Mouse (Mus musculus) neural tube, embryonic 13.5 days (tissue): ENCODE measurements around the gene Gm49325. TPM values are rescaled to one million over a fixed set of nuclear protein-coding genes. Genes with fewer than 3 reads are reported as not detected.
A peak's percentile ranks its signal among the peaks of the same experiment; 100 is the strongest.
"Not testable (repeated sequence)": the region's sequence is repeated elsewhere in the genome, so short reads cannot be mapped to it uniquely, and the experiment has no call there.

Experiments used
- ATAC-seq: fragments of 200-750 bp; cut with Nextera tagmentation; 2 replicates; pipeline ENCODE4 v1.8.0; 2017; ENCODE audit warnings: low read depth, mild to moderate bottlenecking, moderate TSS enrichment, moderate library complexity
- H3K27ac ChIP-seq: fragments of 300-500 bp; sonication (generic); replicated peaks from 2 replicates; pipeline ENCODE4 v1.5.1; 2015; ENCODE audit warnings: moderate library complexity, mild to moderate bottlenecking, inconsistent platforms
- H3K27me3 ChIP-seq: fragments of 300-500 bp; sonication (generic); 2 replicates; pipeline ENCODE4 v1.6.1; 2015; ENCODE audit warnings: mild to moderate bottlenecking, inconsistent platforms
- H3K36me3 ChIP-seq: fragments of 300-500 bp; sonication (generic); 2 replicates; pipeline ENCODE4 v1.6.1; 2015; ENCODE audit warnings: mild to moderate bottlenecking, inconsistent platforms
- H3K4me1 ChIP-seq: fragments of 300-500 bp; sonication (generic); replicated peaks from 2 replicates; pipeline ENCODE4 v1.6.1; 2015; ENCODE audit warnings: inconsistent platforms
- H3K4me2 ChIP-seq: fragments of 300-500 bp; sonication (generic); 2 replicates; pipeline ENCODE4 v1.6.1; 2015; ENCODE audit warnings: inconsistent platforms, mild to moderate bottlenecking, moderate library complexity
- H3K4me3 ChIP-seq: fragments of 300-500 bp; sonication (generic); 2 replicates; pipeline ENCODE4 v1.5.1; 2015; ENCODE audit warnings: mild to moderate bottlenecking, inconsistent platforms
- H3K9ac ChIP-seq: fragments of 300-500 bp; sonication (generic); 2 replicates; pipeline ENCODE4 v1.6.1; 2015; ENCODE audit warnings: moderate library complexity, mild to moderate bottlenecking, inconsistent platforms
- H3K9me3 ChIP-seq: fragments of 300-500 bp; sonication (generic); 2 replicates; pipeline ENCODE4 v1.6.1; 2016; ENCODE audit warnings: inconsistent platforms
- WGBS: fragments of 180-500 bp; shearing (Covaris S2); methylation state at CpG from one replicate; pipeline ENCODE4 v1.1.7; 2015; 5-methylcytosine and 5-hydroxymethylcytosine counted together
- polyA plus RNA-seq: library from polyadenylated mRNA; unstranded; fragments of >200 nt; fragmentation: Nextera tagmentation; extraction: Ambion mirVana; gene quantifications from 2 replicates; pipeline ENCODE4 v1.2.1, GENCODE M21; 2015

Gene Gm49325
- polyA plus RNA-seq, 1 experiment from 2014 or later, result 2.0 TPM

GRCm38 (mm10) chr10:77666342-77666741 lies 60.3 kb downstream of the Gm49325 start:
- Histone ChIP-seq H3K27ac (no peak overlapping the region), H3K4me1 (peaks cover 5% of the 10 kb centered on the region), H3K9ac (no peak overlapping the region), H3K9me3 (no peaks in the 10 kb centered on the region), H3K4me2 (no peak overlapping the region), H3K4me3 (no peak overlapping the region), H3K27me3 (no peaks in the 10 kb centered on the region), H3K36me3 (no peaks in the 10 kb centered on the region)
- ATAC-seq, result 0 out of 2 replicates have a peak, but pooled peaks have one; percentile 15
- WGBS, result 79% methylated on average over 8 of the region's 8 CpGs

DNA sequence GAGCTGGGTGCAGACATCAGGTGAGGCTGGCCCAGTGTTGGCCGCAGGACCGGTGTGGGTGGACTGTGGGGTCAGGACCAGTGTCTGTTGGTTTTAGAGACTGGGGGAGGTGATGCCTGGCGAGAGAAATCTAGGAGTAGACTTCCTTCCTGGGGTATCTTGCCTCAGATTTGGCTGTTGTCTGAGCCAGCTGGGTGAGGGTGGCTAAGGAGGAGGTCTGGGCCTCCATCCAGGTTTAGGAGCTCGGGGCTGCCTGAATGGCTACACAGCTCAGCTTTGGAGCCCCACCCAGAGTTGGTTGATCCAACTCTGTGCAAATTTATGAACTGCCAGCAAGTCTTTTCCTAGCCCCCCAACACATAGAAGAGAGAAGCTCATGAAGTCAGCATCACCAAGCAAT lies 61.4 kb downstream of the Gm49325 start:
- peaks cover 5% of the 10 kb centered on the region for H3K4me1 ChIP-seq
- H3K27ac ChIP-seq, result no peak overlapping the region
- H3K4me2 ChIP-seq, result no peak overlapping the region
- H3K4me3 ChIP-seq, result no peak overlapping the region
- no peak for ATAC-seq
- no peaks in the 10 kb centered on the region for H3K9me3 ChIP-seq
- no peaks in the 10 kb centered on the region for H3K36me3 ChIP-seq
- no peaks in the 10 kb centered on the region for H3K27me3 ChIP-seq
- no peak overlapping the region for H3K9ac ChIP-seq
- 82% methylated on average over 4 of the region's 4 CpGs for WGBS

DNA sequence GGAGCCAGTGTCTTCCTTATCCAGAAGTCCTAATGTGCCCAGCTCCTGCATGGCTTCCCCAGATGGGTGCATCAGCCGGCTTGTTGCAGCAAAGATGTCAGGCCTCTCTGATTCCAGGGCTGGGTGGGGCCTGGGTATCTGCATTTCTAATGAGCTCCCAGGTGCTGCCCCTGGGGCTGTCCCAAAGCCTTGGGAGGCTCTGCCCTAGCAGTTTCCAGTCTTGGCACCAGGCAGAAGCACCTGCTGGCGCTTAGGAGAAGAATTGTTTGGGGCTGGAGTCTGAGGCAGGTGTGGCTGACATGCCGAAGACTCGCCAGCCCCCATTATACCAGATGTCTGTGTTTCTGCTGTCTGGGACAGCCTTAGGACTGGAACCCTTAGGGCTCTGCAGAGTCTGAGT lies 64.7 kb downstream of the Gm49325 start:
- Histone ChIP-seq H3K27ac (no peak overlapping the region), H3K9ac (no peak overlapping the region), H3K4me2 (no peak overlapping the region), H3K36me3 (no peaks in the 10 kb centered on the region), H3K9me3 (no peaks in the 10 kb centered on the region), H3K4me1 (no peaks in the 10 kb centered on the region), H3K4me3 (no peak overlapping the region), H3K27me3 (peaks cover 13% of the 10 kb centered on the region; the same call in 1 of the 2 replicates)
- 83% methylated on average over 4 of the region's 4 CpGs for WGBS
- no peak for ATAC-seq

GRCm38 (mm10) chr10:77671519-77671918 lies 65.5 kb downstream of the Gm49325 start:
- no peaks in the 10 kb centered on the region for H3K4me1 ChIP-seq
- ATAC-seq, result no peak
- H3K9me3 ChIP-seq, result no peaks in the 10 kb centered on the region
- H3K4me3 ChIP-seq, result no peak overlapping the region
- no peak overlapping the region for H3K4me2 ChIP-seq
- 81% methylated on average over 4 of the region's 4 CpGs for WGBS
- H3K9ac ChIP-seq, result no peak overlapping the region
- no peak overlapping the region for H3K27ac ChIP-seq
- H3K36me3 ChIP-seq, result no peaks in the 10 kb centered on the region
- H3K27me3 ChIP-seq, result peaks cover 21% of the 10 kb centered on the region

DNA sequence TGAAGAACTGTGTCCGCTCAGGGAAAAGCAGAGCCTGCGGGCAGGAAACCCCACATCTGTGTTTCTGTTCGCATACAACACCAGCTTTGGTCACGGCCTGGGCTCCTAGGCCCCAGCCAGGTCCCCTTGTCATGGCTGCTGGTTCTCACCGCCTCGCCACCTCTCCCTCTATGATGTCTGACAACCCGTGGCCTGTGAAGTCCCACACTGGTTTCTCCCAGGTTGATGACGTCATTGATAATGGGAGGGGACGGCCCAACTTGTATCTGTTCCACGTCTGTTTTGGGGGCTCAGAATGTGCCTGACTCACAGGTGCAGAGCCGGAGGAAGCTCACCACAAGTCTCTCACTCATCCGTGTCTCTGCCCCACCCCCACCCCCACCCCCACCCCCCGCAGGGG lies 67.8 kb downstream of the Gm49325 start:
- H3K27ac ChIP-seq, result no peak overlapping the region
- H3K36me3 ChIP-seq, result no peaks in the 10 kb centered on the region
- peaks cover 11% of the 10 kb centered on the region for H3K4me1 ChIP-seq
- no peak for ATAC-seq
- H3K9ac ChIP-seq, result no peak overlapping the region
- no peak overlapping the region for H3K4me2 ChIP-seq
- peaks cover 43% of the 10 kb centered on the region for H3K27me3 ChIP-seq
- WGBS, result 62% methylated on average over 13 of the region's 13 CpGs
- no peak overlapping the region for H3K4me3 ChIP-seq
- no peaks in the 10 kb centered on the region for H3K9me3 ChIP-seq

- Histone ChIP-seq H3K27me3 (peaks cover 62% of the 10 kb centered on the region), H3K4me2 (peak overlapping the region; percentile 64)
- peak; percentile 23; the same call in 1 of the 2 replicates for ATAC-seq
These were observed 71.6 kb downstream of the Gm49325 start for GRCm38 (mm10) chr10:77677562-77677961.

DNA sequence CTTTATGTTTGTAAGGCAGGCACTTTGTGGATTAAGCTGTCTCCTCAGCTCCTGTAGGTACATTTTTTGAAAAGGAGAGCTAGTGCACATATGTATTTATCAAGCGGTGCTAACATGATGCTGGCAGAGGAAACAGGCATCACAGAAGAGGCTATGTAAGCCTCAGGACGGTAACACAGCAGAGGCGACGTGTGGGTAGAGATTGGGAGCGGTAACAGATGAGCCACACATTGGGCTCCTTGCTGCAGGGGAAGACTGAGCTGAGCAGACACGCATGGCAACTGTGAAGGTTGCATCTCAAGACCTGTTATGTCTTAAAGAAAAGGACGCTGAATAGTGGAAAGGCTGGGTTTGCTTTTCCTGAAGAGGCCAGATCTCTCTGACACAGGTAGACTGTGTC lies 77.0 kb downstream of the Gm49325 start:
- Histone ChIP-seq H3K9ac (no peak overlapping the region), H3K9me3 (no peaks in the 10 kb centered on the region), H3K4me2 (no peak overlapping the region), H3K36me3 (no peaks in the 10 kb centered on the region), H3K27me3 (peaks cover 59% of the 10 kb centered on the region), H3K27ac (no peak overlapping the region), H3K4me3 (no peak overlapping the region), H3K4me1 (peaks cover 30% of the 10 kb centered on the region)
- no peak for ATAC-seq
- 80% methylated on average over 7 of the region's 7 CpGs for WGBS

More at GRCm38 (mm10) chr10:77677562-77677961, 71.6 kb downstream of the Gm49325 start:
- peaks cover 11% of the 10 kb centered on the region for H3K4me1 ChIP-seq
- no peak overlapping the region for H3K27ac ChIP-seq
- H3K36me3 ChIP-seq, result no peaks in the 10 kb centered on the region
- H3K9ac ChIP-seq, result 0 out of 2 replicates have a peak overlapping the region, but pooled peaks have one; percentile 43
- under 1% methylated on average over 35 of the region's 35 CpGs for WGBS
- H3K9me3 ChIP-seq, result no peaks in the 10 kb centered on the region
- peak overlapping the region; percentile 33 for H3K4me3 ChIP-seq

DNA sequence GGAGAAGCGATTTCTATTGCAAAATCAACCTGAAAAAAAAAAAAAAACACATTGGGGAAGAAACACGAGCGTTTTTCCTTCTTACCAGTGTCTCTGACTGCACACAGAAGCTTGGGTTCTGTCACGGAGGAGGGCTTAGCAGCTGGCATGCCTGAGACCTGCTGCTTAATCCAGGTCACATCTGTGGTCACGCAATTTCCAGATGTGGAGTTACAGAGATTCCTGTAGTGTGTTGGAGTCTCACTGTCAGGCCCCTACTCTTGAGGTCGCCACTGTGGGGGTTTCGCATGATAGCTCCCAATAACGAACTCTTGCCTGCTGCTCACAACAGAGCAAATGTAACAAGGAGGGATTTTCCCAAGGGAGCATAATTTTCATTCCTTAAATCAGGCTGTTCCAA lies 78.2 kb downstream of the Gm49325 start:
- Histone ChIP-seq H3K4me2 (no peak overlapping the region), H3K9ac (no peak overlapping the region), H3K4me1 (peaks cover 28% of the 10 kb centered on the region), H3K36me3 (no peaks in the 10 kb centered on the region), H3K27me3 (peaks cover 55% of the 10 kb centered on the region), H3K27ac (no peak overlapping the region), H3K9me3 (no peaks in the 10 kb centered on the region), H3K4me3 (no peak overlapping the region)
- WGBS, result 45% methylated on average over 8 of the region's 8 CpGs
- ATAC-seq, result no peak

DNA sequence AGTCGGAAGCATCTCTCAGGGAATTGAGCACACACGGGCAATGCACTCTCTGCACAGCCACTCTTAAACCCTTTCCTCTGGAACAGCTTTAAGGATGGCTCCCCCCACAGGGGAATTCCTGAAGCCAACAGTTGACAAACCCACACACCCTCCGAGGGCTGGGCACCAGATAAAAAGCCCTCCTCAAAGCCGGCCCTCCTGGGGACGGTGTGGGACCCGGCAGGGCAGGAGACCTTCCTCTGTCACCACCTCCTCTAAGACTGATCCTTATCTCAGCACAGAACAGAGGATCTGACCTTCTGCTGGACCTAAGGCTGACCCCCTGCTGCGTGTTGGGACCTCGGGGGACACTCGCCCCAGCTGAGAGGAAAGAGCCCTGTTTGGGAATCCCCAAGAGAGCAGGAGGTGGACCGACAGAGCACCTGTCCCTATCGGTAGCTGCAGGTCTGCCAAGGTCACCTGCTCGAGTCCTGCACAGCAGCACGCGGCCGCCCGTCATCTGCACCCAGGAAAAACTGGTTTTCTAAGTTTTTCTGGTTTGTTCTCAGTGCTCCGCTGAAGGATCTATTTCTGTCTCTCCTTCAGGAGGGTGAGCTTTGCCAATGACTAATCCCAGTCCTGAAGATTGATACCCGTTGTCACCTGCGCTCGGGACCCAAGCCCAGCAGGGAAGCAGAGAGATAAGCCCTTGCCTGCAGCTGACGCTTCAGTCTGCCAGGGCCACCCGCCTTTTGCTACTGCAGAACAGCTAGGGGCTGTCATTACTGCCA lies 80.1 kb downstream of the Gm49325 start, which contains the start of gene Tspear:
TSS of gene Tspear (plus strand) at position 675 of the 770 bp plus-strand sequence.
- no peak within 1 kb of the TSS for H3K9ac ChIP-seq
- no peak within 1 kb of the TSS for H3K27ac ChIP-seq
- H3K36me3 ChIP-seq, result no peaks in the 10 kb centered on the region
- peaks cover 40% of the 10 kb centered on the region for H3K27me3 ChIP-seq
- no peak within 1 kb of the TSS for H3K4me2 ChIP-seq
- ATAC-seq, result no peak
- peaks cover 36% of the 10 kb centered on the region for H3K4me1 ChIP-seq
- 8% methylated on average over 22 of the region's 22 CpGs for WGBS
- H3K4me3 ChIP-seq, result no peak within 1 kb of the TSS
- H3K9me3 ChIP-seq, result no peaks in the 10 kb centered on the region

GRCm38 (mm10) chr10:77687021-77687420 lies 81.0 kb downstream of the Gm49325 start:
- 31% methylated on average over 10 of the region's 10 CpGs for WGBS
- Histone ChIP-seq H3K9ac (no peak overlapping the region), H3K36me3 (no peaks in the 10 kb centered on the region), H3K27ac (no peak overlapping the region), H3K4me3 (no peak overlapping the region), H3K4me2 (no peak overlapping the region), H3K9me3 (no peaks in the 10 kb centered on the region), H3K4me1 (peaks cover 36% of the 10 kb centered on the region), H3K27me3 (peaks cover 40% of the 10 kb centered on the region)
- no peak for ATAC-seq

- H3K4me3 ChIP-seq, H3K9me3 ChIP-seq, ATAC-seq, H3K27ac ChIP-seq, H3K9ac ChIP-seq, H3K4me2 ChIP-seq, H3K36me3 ChIP-seq: not testable (repeated sequence)
- peaks cover 33% of the 10 kb centered on the region for H3K27me3 ChIP-seq
- WGBS, result 69% methylated on average over 3 of the region's 3 CpGs
- H3K4me1 ChIP-seq, result peaks cover 23% of the 10 kb centered on the region
These were observed 84.4 kb downstream of the Gm49325 start, which contains the start of gene Gm19402 for GRCm38 (mm10) chr10:77690356-77690807. Gene Gm19402, minus strand, starts transcription at chr10:77690757.
